Mouse (Mus musculus) ES-E14 (cell line): ENCODE results near the gene Lbx2.

Source experiments
- CHD2 ChIP-seq: IDR thresholded peaks from 2 replicates; pipeline ENCODE4 v1.6.1; 2014; ENCODE audit warnings: mild to moderate bottlenecking, low read depth, low read length, inconsistent platforms
- HCFC1 ChIP-seq: IDR thresholded peaks from 2 replicates; pipeline ENCODE4 v1.6.1; 2012; ENCODE audit warnings: low read length, inconsistent platforms, borderline replicate concordance; ENCODE audit not compliant: insufficient read depth
- MAFK ChIP-seq: IDR thresholded peaks from 2 replicates; pipeline ENCODE4 v1.6.1; 2014; ENCODE audit warnings: mild to moderate bottlenecking, low read depth, low read length, inconsistent platforms; ENCODE audit not compliant: insufficient read depth
- ZC3H11A ChIP-seq: IDR thresholded peaks from 2 replicates; pipeline ENCODE4 v1.6.1; 2012; ENCODE audit warnings: low read depth, mild to moderate bottlenecking, inconsistent platforms, low read length, borderline replicate concordance
- ZNF384 ChIP-seq: IDR thresholded peaks from 2 replicates; pipeline ENCODE4 v1.6.1; 2012; ENCODE audit warnings: low read depth, low read length, inconsistent platforms

DNA sequence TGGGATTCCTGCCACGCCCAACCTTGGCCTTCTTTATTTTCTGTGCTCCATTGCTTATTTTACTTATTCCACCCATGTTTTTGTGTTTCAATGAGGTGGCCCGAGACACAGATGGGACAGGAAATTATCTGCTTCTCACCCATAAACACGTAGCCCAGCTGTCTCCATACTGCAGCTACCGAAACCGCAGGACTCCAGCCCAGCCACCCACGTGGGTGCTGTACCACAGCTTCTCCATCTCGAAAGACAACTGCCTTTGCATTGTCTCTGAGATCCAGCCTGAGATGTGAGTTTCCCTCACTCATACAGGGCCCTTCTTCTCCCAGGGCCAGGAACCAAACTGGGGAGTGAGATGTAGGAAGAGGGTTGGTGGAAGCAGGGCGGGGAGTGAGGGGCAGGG is 20.2 kb upstream of the Lbx2 start:
- TF ChIP-seq CHD2 (no peak), HCFC1 (no peak), ZC3H11A (no peak), MAFK (no peak), ZNF384 (no peak)
